Mouse (Mus musculus): ENCODE results near the gene Amz1.

Amz1 gene

GRCm38 (mm10) chr5:140726062-140726839, 2.3 kb downstream of the Amz1 start:
- no peak for DNase-seq (ENCODE audit: low spot score in 2 of 2)

GRCm38 (mm10) chr5:140726946-140727740, 3.2 kb downstream of the Amz1 start:
- no peak for DNase-seq (ENCODE audit: low spot score in 2 of 2)

GRCm38 (mm10) chr5:140731040-140731797, 7.3 kb downstream of the Amz1 start:
- DNase-seq (ENCODE audit: low spot score in 2 of 2) = no peak

- DNase-seq (ENCODE audit: low spot score in 2 of 2) = peak in 1 of 2 experiments; percentile 33
Observed at GRCm38 (mm10) chr5:140732195-140732594, 8.3 kb downstream of the Amz1 start.

GRCm38 (mm10) chr5:140733336-140733735, 9.4 kb downstream of the Amz1 start:
- no peak for DNase-seq (ENCODE audit: low spot score in 2 of 2)

GRCm38 (mm10) chr5:140735297-140735696, 11.4 kb downstream of the Amz1 start:
- no peak for DNase-seq (ENCODE audit: low spot score in 2 of 2)

GRCm38 (mm10) chr5:140736166-140736565, 12.2 kb downstream of the Amz1 start:
- DNase-seq (ENCODE audit: low spot score in 2 of 2) = no peak

GRCm38 (mm10) chr5:140739813-140740212, 15.9 kb downstream of the Amz1 start:
- no peak for DNase-seq (ENCODE audit: low spot score in 2 of 2)

- DNase-seq (ENCODE audit: low spot score in 2 of 2) = no peak
Observed at GRCm38 (mm10) chr5:140741040-140741439, 17.1 kb downstream of the Amz1 start.

- no peak for DNase-seq (ENCODE audit: low spot score in 2 of 2)
Observed at GRCm38 (mm10) chr5:140741877-140742276, 17.9 kb downstream of the Amz1 start.

GRCm38 (mm10) chr5:140743706-140744131, 19.8 kb downstream of the Amz1 start:
- no peak for DNase-seq (ENCODE audit: low spot score in 2 of 2)

- no peak for DNase-seq (ENCODE audit: low spot score in 2 of 2)
Observed at GRCm38 (mm10) chr5:140748425-140748824, 24.5 kb downstream of the Amz1 start.

GRCm38 (mm10) chr5:140749062-140749875, 25.3 kb downstream of the Amz1 start:
- peak; percentile 45 to 64 for DNase-seq (ENCODE audit: low spot score in 2 of 2)

- DNase-seq (ENCODE audit: low spot score in 2 of 2) = peak in 1 of 2 experiments; percentile 63
Observed at GRCm38 (mm10) chr5:140750925-140751324, 27.0 kb downstream of the Amz1 start.

GRCm38 (mm10) chr5:140752041-140752440, 28.1 kb downstream of the Amz1 start:
- no peak for DNase-seq (ENCODE audit: low spot score in 2 of 2)

- no peak for DNase-seq (ENCODE audit: low spot score in 2 of 2)
Observed at GRCm38 (mm10) chr5:140752639-140753038, 28.7 kb downstream of the Amz1 start.

GRCm38 (mm10) chr5:140753223-140753622, 29.3 kb downstream of the Amz1 start:
- DNase-seq (ENCODE audit: low spot score in 2 of 2) = no peak

GRCm38 (mm10) chr5:140758864-140759263, 34.9 kb downstream of the Amz1 start:
- no peak for DNase-seq (ENCODE audit: low spot score in 2 of 2)

GRCm38 (mm10) chr5:140762540-140762939, 38.6 kb downstream of the Amz1 start:
- DNase-seq (ENCODE audit: low spot score in 2 of 2) = no peak

GRCm38 (mm10) chr5:140764921-140765613, 41.1 kb downstream of the Amz1 start:
- DNase-seq (ENCODE audit: low spot score in 2 of 2) = no peak

GRCm38 (mm10) chr5:140766566-140766965, 42.6 kb downstream of the Amz1 start:
- DNase-seq (ENCODE audit: low spot score in 2 of 2) = no peak

Data from spleen, postnatal 14 days (tissue).